Mouse (Mus musculus) adrenal gland, adult 10 weeks (tissue): ENCODE data around the gene Col10a1. TPM values are rescaled to one million over a fixed set of nuclear protein-coding genes. Genes with fewer than 3 reads are reported as not detected.

Experiments used
- polyA plus RNA-seq: library from polyadenylated mRNA; stranded (reverse); fragments of 350-450 nt; fragmentation: Illumina TruSeq; extraction: RNeasy Lipid Tissue Mini Kit (QIAGEN cat#74804); gene quantifications from one replicate; pipeline ENCODE4 v1.2.3, GENCODE M21; 2014; ENCODE audit warnings: low read depth, low replicate concordance

Gene Col10a1
- polyA plus RNA-seq: not detected

GRCm38 (mm10) chr10:34389681-34390080, at the start of gene Col10a1:
Gene Col10a1, plus strand, starts transcription at chr10:34389981.

GRCm38 (mm10) chr10:34418204-34418756, 28.5 kb downstream of the Col10a1 start, which contains the start of gene Nt5dc1:
Gene Nt5dc1, minus strand, starts transcription at chr10:34418552.

Other genes starting within 250 kb of the Col10a1 start
- 13.1 TPM for gene Dse, start 182.3 kb upstream of the Col10a1 start, polyA plus RNA-seq
- 101 TPM for gene Tspyl1, start 107.8 kb upstream of the Col10a1 start, polyA plus RNA-seq
- 46.5 TPM for gene Tspyl4, start 92.5 kb upstream of the Col10a1 start, polyA plus RNA-seq
- gene Nt5dc1, start 28.6 kb downstream of the Col10a1 start, polyA plus RNA-seq: 66.6 TPM
- 37.5 TPM for gene Frk, start 93.4 kb downstream of the Col10a1 start, polyA plus RNA-seq